Mouse (Mus musculus): ENCODE results near the gene Gm4981.
"Not testable (repeated sequence)": the region's sequence is repeated elsewhere in the genome, so short reads cannot be mapped to it uniquely, and the experiment has no call there.

Gene Gm4981

DNA sequence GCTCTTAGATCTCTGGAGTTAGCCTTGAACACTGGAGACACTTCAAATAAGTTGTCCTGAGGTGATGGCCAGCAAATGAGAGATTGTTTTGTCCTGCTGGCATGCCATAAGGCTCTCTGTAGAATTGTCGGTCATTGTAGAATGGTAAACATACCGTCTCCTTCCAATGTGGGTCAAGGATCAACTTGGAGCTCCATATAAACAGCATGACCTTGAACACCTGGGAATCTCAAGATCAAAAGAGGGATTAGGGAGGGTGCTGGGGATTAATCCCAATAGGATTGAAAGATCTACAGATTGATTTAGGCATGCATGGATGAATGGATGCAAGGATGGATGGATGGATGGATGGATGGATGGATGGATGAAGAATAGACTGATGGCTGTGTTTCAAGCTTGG is 14.9 kb downstream of the Gm4981 start:
- not testable (repeated sequence) for DNase-seq

DNA sequence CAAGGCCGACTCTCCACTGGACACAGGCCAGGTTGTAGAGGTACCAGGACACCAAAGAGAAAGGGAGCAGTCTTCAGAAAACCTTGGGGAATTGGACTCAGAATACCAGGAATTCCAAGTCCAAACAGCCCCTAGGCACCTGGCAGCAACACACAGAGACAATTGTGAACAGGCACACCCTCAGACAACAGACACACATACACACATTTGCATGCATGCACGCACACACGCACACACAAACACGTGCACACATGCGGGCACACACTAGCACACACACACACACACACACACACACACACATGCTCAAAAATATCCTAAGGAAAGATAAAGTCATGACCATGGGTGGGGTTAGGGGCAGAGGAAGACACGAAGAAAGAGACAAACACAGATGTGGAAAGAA is 15.8 kb downstream of the Gm4981 start:
- no peak for DNase-seq

DNA sequence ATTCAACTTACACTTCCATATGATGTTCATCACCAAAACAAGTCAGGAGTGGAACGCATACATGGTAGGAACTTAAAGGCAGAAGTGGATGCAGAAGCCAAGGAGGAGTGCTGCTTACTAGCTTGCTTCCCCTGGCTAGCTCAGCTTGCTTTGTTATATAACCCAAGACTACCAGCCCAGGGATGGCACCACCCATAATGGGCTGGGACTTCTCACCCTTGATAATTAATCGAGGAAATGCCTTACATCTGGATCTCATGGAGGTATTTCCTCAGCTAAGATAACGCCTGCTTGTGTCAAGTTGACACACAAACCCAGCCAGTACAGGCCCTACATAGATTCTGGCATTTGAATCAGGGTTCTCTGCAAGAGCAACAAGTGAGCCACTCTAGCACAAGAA is 19.1 kb downstream of the Gm4981 start:
- no peak for DNase-seq

DNA sequence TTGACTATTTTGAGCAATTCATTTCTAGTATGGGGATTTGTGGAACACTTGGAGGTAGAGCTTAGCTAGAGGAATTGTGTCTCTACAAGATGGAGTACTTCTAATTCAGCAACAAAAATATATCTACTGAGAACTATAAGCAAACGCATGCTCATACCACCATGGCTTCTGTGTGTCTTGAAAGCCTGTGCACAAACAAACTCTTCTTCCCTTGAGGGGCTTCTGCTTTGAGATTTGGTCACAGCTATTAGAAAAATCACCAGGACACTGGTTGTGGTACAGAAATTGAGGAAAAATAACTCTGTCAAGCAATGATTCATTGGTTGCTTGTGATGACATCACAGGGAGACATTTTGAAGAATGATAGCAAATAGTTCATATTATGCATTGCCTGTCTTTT is 21.1 kb downstream of the Gm4981 start:
- DNase-seq: no peak

DNA sequence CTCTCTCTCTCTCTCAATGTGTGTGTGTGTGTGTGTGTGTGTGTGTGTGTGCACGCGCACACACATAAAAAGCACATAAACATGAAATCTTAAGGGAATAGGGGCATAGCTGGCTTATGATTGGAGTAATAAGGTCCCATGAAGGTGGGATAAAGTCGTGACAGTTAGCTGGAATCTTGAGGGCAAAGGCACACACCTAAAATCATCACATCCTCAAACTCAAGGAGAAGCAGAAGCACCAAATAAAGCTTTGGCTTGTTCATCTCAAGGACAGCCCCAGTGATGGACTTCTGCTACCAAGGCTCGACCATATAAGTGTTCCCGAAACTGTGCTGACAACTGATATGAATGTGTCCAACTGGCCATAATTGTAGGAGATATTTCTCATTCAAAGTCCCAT is 21.6 kb downstream of the Gm4981 start:
- DNase-seq: no peak

DNA sequence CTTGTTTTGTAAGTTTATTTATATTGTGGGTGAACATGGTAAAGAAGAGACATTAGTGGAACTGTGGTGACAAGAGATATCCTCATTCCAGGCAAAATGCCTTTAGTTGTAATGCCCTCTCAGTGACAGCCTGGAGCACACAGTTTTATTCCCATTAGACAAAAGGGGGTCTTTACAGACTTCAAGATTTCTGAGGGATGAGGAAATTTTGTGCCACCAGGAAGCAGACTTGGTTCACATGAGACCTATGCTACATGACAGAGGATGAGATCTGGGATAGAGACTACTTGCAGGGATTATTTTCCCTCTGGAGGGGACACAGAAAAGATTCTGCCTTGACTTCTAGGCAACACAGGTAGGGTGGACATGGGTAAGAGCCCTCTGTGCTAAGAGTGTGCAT is 22.0 kb downstream of the Gm4981 start:
- DNase-seq: no peak

DNA sequence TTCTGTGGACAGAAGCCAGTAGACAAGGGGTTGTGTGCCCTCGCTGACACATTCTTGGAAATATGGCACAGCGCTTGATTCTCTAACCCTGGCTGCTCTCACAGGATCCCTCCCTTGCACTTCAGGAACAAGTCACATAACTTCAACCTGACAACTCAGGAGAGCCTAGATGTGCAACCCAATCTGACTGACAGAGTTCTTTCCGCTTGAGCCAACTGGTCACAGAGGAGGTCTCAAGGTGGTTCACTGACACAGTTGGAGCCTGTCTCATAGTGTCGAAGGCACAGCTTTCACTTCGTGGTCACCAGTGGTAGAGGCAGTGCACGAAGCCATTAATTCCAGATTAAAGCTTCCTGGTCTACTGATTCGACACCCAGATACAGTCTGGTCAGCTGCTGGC is 24.3 kb downstream of the Gm4981 start:
- no peak for DNase-seq

DNA sequence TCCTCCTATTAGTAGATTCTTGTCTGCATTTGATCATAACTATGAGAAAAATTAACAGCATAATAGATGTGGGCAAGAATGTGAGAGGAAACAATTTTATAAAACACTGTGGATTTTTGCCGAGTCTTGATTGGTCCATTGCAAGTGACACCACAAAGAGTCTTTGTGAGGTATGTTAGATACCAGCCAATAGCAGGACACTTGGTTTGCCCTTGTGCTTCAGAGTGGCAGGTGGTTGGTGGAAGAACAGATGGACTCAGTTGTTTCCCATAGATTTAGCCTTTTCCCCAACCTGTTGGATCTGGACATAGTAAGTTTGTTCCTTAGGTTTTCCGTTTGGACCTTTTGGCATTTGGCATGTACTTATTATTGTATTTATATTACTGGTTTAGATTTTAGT is 25.3 kb downstream of the Gm4981 start:
- no peak for DNase-seq

DNA sequence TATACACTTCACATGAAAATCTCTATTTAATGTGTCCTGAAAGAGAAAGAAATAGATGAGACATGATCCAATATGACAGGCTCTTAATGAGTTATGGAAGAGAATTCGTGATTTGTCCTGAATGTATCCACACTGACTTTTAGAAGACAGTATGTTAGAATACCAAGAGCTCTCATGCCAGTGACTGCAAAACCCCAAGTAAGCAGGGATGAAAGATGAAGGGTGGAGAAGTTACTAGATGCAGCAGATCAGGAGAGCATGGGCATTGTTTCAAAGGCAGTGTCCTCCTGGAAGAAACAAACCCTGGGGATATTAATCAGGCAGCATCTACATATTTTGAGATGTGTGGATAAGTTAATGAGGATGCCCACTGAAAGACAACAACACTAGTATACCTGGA is 26.0 kb downstream of the Gm4981 start:
- DNase-seq: no peak

DNA sequence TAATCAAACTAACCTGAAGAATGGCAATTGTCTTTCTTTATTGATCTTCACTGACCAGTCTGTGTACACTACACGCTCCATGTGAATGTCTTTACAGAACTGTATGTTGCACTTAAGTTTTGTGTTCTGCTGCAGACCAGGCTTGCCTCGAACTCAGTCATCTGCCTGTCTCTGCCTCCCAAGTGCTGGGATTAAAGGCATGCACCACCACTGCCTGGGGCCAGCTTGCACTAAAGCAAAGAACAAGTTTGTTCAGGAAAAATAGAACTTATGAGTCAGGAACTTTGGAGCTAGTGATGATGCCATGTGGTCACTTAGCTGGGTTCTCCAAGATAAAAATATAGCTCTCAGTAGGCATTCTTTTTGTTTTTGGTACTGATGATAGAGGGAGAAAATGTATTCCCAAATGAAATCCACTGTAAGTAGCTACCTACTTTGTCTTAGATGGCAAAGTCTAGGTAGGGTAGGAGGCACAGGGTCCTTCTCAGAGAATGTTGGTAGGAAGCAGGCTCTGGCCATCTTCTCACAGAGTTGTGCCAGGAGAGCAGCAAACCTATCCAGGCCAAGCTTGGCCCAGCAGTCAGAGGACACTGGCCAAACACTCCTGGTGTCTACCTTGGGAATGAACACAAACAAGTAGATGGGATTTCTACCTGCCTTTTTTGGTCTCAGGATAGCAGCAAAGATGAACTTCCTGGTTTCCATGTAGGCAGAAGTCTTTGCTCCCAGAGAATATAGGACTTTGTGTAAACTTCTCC is 26.6 kb downstream of the Gm4981 start:
- no peak for DNase-seq

DNA sequence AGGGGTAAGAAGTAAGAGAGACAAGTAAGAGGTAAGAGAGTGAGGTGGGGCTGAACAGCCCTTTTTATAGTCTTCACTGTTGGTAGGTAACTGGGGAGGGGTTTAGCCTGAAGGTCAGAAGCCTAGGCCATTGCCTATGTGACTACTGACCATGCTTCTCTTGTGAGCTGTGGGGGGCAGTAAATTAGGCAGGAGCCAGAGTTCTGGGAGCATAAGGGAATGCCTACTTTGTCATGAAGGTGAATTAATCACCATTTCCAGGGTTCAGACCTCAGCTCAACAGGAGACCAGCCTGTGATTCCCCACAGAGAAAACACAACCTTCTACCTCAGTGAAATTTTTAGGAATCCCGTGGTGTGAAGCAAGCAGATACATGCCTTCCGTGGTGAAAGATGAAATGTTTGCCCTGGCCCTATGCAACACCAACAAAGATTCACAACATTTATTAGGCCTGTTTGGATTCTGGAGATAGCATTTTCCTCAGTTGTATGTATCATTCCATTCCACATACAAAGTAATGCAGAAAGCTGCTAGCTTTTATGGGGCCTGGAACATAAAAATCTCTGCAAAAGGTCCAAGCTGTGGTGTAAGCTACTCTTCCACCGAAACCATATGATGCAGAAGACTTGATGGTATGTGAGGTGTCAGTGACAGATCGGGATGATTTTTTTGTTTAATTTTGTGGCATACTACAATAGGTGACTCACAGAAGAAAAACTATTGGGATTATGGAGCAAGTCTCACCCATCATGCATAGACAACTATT is 29.7 kb downstream of the Gm4981 start:
- no peak for DNase-seq

DNA sequence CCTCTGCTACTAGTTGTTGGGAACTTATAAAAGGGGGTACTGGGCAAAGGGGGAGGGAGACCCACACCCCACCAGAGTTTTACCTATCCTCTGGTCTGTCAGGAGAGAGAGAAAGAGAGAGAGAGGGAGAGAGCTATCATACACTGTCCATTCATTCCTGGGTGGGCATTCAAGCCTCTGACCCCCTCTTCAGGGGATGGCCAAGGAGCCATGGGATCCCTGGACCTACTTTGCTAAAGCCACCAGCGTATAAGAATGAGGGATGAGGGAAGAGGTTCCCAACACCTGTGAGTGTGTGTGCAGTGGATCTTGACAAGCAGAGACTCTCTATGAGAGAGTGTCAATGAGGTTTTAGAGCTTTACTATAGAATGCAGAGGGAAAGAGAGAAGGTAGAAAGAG is 30.5 kb downstream of the Gm4981 start:
- DNase-seq: no peak

Data from thymus, postnatal 25 days (tissue).